Mouse (Mus musculus) hematopoietic stem cell, adult 5-6 weeks (primary cell): Measurements from ENCODE around the gene Mex3d. TPM values are rescaled to one million over a fixed set of nuclear protein-coding genes. Genes with fewer than 3 reads are reported as not detected.
A peak's percentile ranks its signal among the peaks of the same experiment; 100 is the strongest.

Experiments used
- ATAC-seq, 2 experiments: fragments of 125-278 bp in 1 of 2; replicated peaks in 1 of 2; 2 replicates each; pipeline ENCODE4 v1.8.0; 2016 to 2017; ENCODE audit warnings: inconsistent platforms in 2 of 2, mild to moderate bottlenecking in 2 of 2, moderate number of reproducible peaks in 2 of 2, low read depth in 1 of 2, moderate TSS enrichment in 1 of 2; ENCODE audit not compliant: low FRiP score in 2 of 2, poor library complexity in 2 of 2, severe bottlenecking in 2 of 2, insufficient read depth in 1 of 2, low TSS enrichment in 1 of 2
- total RNA-seq: library from RNA; stranded (forward); fragments of 172-1452, 232-1000 nt; gene quantifications from 2 replicates; pipeline ENCODE4 v1.2.3, GENCODE M21; 2017

Mex3d gene
- total RNA-seq, 1 experiment from 2014 or later = 9.9 TPM

GRCm38 (mm10) chr10:80372706-80373105 lies 14.8 kb downstream of the Mex3d start:
- no peak for ATAC-seq

GRCm38 (mm10) chr10:80371983-80372382 lies 15.5 kb downstream of the Mex3d start:
- no peak for ATAC-seq

- ATAC-seq = peak; percentile 25 to 59
Observed at GRCm38 (mm10) chr10:80371411-80371966, 16.0 kb downstream of the Mex3d start.

- ATAC-seq = no peak
Observed at GRCm38 (mm10) chr10:80369995-80370747, 17.3 kb downstream of the Mex3d start.

GRCm38 (mm10) chr10:80368392-80368791 lies 19.1 kb downstream of the Mex3d start:
- ATAC-seq = no peak

- no peak for ATAC-seq
Observed at GRCm38 (mm10) chr10:80367954-80368353, 19.5 kb downstream of the Mex3d start.

- ATAC-seq = no peak
Observed at GRCm38 (mm10) chr10:80365736-80366135, 21.7 kb downstream of the Mex3d start.

- ATAC-seq = no peak
Observed at GRCm38 (mm10) chr10:80363734-80364133, 23.7 kb downstream of the Mex3d start.

GRCm38 (mm10) chr10:80357994-80358639 lies 29.3 kb downstream of the Mex3d start:
- ATAC-seq = peak in 1 of 2 experiments; percentile 29; a peak in 1 of 4 replicates

GRCm38 (mm10) chr10:80357336-80357735 lies 30.1 kb downstream of the Mex3d start:
- no peak for ATAC-seq

GRCm38 (mm10) chr10:80356737-80357136 lies 30.7 kb downstream of the Mex3d start:
- ATAC-seq = no peak

GRCm38 (mm10) chr10:80356001-80356682 lies 31.3 kb downstream of the Mex3d start, which contains the start of gene Plk5:
Gene Plk5, plus strand, starts transcription at chr10:80356459.
- ATAC-seq = no peak

GRCm38 (mm10) chr10:80355431-80355830 lies 32.0 kb downstream of the Mex3d start:
- ATAC-seq = no peak

- no peak for ATAC-seq
Observed at GRCm38 (mm10) chr10:80352727-80353126, 34.7 kb downstream of the Mex3d start.

- ATAC-seq = no peak
Observed at GRCm38 (mm10) chr10:80351896-80352295, 35.6 kb downstream of the Mex3d start.

- peak; percentile 85 to 87 for ATAC-seq
Observed at GRCm38 (mm10) chr10:80350292-80350691, 37.2 kb downstream of the Mex3d start.

GRCm38 (mm10) chr10:80348981-80349380 lies 38.5 kb downstream of the Mex3d start:
- no peak for ATAC-seq
